8 mouse cellular contexts compared by ENCODE assay signal in the genomic region with DNA sequence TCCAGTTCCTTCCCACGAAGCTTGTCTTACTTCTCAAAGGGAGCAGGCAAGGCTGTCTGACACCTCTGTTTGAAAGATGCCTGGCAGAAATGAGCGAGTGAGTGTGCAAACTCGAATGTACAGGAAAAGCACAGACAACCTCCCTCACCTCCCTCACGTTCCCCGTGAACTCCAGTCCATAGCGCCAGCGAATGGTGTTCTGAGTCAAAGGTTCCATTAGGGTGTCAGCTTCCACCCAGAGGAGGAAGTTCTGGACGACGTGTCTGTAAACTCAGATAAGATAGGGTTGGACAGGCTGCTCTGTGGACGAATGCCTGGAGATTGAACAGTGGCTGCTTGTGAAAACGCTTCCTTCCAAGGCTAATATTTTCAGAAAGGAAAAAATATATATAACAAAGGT. TPM values are rescaled to one million over a fixed set of nuclear protein-coding genes. Genes with fewer than 3 reads are reported as not detected.
DNase-seq lines count a peak whose midpoint lies in the region; ATAC-seq and TF ChIP-seq lines count a peak whose summit lies in the region.

No protein-coding gene starts in this region.

- TF ChIP-seq CTCF in G1E (IDR thresholded peaks at IDR 0.05; ENCODE audit: low read depth, low read length): no peak
- no peak for TF ChIP-seq CTCF in lung, postnatal 0 days (IDR thresholded peaks at IDR 0.05)

- H3K9me3 ChIP-seq in G1E (replicated peaks): no peaks in the 10 kb centered on the region
- H3K9me3 ChIP-seq in lung, postnatal 0 days (ENCODE audit: low read length): no peaks in the 10 kb centered on the region
- no peaks in the 10 kb centered on the region for H3K9me3 ChIP-seq in hindbrain, embryonic 13.5 days

- no peak overlapping the region for H3K9ac ChIP-seq in lung, postnatal 0 days (replicated peaks; ENCODE audit: low read depth)
- no peak overlapping the region for H3K9ac ChIP-seq in hindbrain, embryonic 13.5 days

- DNase-seq in G1E (ENCODE audit: low spot score): peak; percentile 74
- DNase-seq in c-Kit-positive CD71-positive TER-119-positive erythroid progenitor cells, embryonic 14.5 days (ENCODE audit: low spot score): peak; percentile 81
- DNase-seq in heart, postnatal 4 days: peak; percentile 36
- peak; percentile 76 for DNase-seq in lung, postnatal 0 days (ENCODE audit: low spot score)
- no peak for DNase-seq in retina, postnatal 1 day
- DNase-seq in right cerebral cortex, adult 2 months (ENCODE audit: low spot score in 2 of 2): no peak
- no peak for DNase-seq in left cerebral cortex, adult 9 months (ENCODE audit: low spot score in 2 of 2)

- peak; percentile 82 for ATAC-seq in G1E (ENCODE audit: extremely low read depth, insufficient number of reproducible peaks, low FRiP score, poor library complexity, severe bottlenecking)
- peak; percentile 75 for ATAC-seq in lung, postnatal 0 days
- no peak for ATAC-seq in hindbrain, embryonic 13.5 days (ENCODE audit: low FRiP score)

- 0 out of 2 replicates have a peak overlapping the region, but pooled peaks have one; percentile 14 for H3K4me2 ChIP-seq in lung, postnatal 0 days (replicated peaks; ENCODE audit: low read depth, low read length)
- no peak overlapping the region for H3K4me2 ChIP-seq in hindbrain, embryonic 13.5 days

- no peaks in the 10 kb centered on the region for H3K27me3 ChIP-seq in G1E (ENCODE audit: insufficient read depth, low read length)
- H3K27me3 ChIP-seq in lung, postnatal 0 days (replicated peaks; ENCODE audit: insufficient read depth, low read length): 0 out of 2 replicates have a peak, but pooled peaks cover 4% of the 10 kb centered on the region
- H3K27me3 ChIP-seq in hindbrain, embryonic 13.5 days: no peaks in the 10 kb centered on the region

- H3K27ac ChIP-seq in lung, postnatal 0 days (ENCODE audit: low read length): no peak overlapping the region
- H3K27ac ChIP-seq in hindbrain, embryonic 13.5 days: no peak overlapping the region

- no peaks in the 10 kb centered on the region for H3K36me3 ChIP-seq in G1E (replicated peaks)
- H3K36me3 ChIP-seq in lung, postnatal 0 days (ENCODE audit: insufficient read depth, low read length): no peaks in the 10 kb centered on the region
- no peaks in the 10 kb centered on the region for H3K36me3 ChIP-seq in hindbrain, embryonic 13.5 days

- H3K4me3 ChIP-seq in G1E (ENCODE audit: low read depth, low read length): peak overlapping the region; percentile 28; the same call in 1 of the 2 replicates
- H3K4me3 ChIP-seq in lung, postnatal 0 days (ENCODE audit: low read depth, low read length): no peak overlapping the region
- no peak overlapping the region for H3K4me3 ChIP-seq in hindbrain, embryonic 13.5 days

- peak; percentile 86 for TF ChIP-seq EP300 in lung, postnatal 0 days (IDR thresholded peaks at IDR 0.05)

- 1% methylated on average over 11 of the region's 11 CpGs for WGBS in lung, postnatal 0 days
- WGBS in hindbrain, embryonic 13.5 days: 81% methylated on average over 11 of the region's 11 CpGs

- H3K4me1 ChIP-seq in G1E (ENCODE audit: insufficient read depth, low read depth, low read length): peaks cover 97% of the 10 kb centered on the region
- H3K4me1 ChIP-seq in lung, postnatal 0 days (ENCODE audit: insufficient read depth, low read depth, low read length): peaks cover 6% of the 10 kb centered on the region
- H3K4me1 ChIP-seq in hindbrain, embryonic 13.5 days (replicated peaks): no peaks in the 10 kb centered on the region

RNA-seq across cellular contexts. Expression of gene Pofut2, which starts 37.9 kb away (rescaled TPM):
- total RNA-seq in G1E (2014; fragmentation: Nextera tagmentation) (26.6 and 31.3 TPM in 2 replicates), G1E (2017) (17.6 and 23.7 TPM in 2 replicates)
- polyA plus RNA-seq in G1E (2012): 51.5 and 55.7 TPM in 2 replicates
- 10 to 100 TPM; 69.1 to 71.0 TPM for total RNA-seq in heart, postnatal 4 days (2021)
- polyA plus RNA-seq in lung, postnatal 0 days (2015; fragmentation: Nextera tagmentation; extraction: Ambion mirVana): 84.2 and 84.4 TPM in 2 replicates
- polyA plus RNA-seq in hindbrain, embryonic 13.5 days (2015; fragmentation: Nextera tagmentation; extraction: Ambion mirVana): 57.3 and 63.4 TPM in 2 replicates

RNA-seq across cellular contexts. Expression of gene Col18a1, which starts 54.8 kb away (rescaled TPM):
- total RNA-seq in G1E (2014; fragmentation: Nextera tagmentation) (19.3 and 33.0 TPM in 2 replicates), G1E (2017) (45.1 and 46.8 TPM in 2 replicates)
- 145 and 178 TPM in 2 replicates for polyA plus RNA-seq in G1E (2012)
- 10 to 100 TPM; 70.4 to 74.9 TPM for total RNA-seq in heart, postnatal 4 days (2021)
- 30.0 and 33.2 TPM in 2 replicates for polyA plus RNA-seq in lung, postnatal 0 days (2015; fragmentation: Nextera tagmentation; extraction: Ambion mirVana)
- 53.1 and 62.7 TPM in 2 replicates for polyA plus RNA-seq in hindbrain, embryonic 13.5 days (2015; fragmentation: Nextera tagmentation; extraction: Ambion mirVana)

Comparison
In these comparisons a context has a peak if more than half of its experiments do, and no peak if none do; other contexts are left out.
1. DNase-seq: peak in G1E (single experiment), c-Kit-positive CD71-positive TER-119-positive erythroid progenitor cells, embryonic 14.5 days (single experiment), heart, postnatal 4 days (single experiment) and lung, postnatal 0 days (single experiment); none in retina, postnatal 1 day (single experiment), right cerebral cortex, adult 2 months (0 of 2) and left cerebral cortex, adult 9 months (0 of 2).